Mouse (Mus musculus) c-Kit-positive CD71-negative TER-119-negative erythroid progenitor cells, embryonic 14.5 days (primary cell): ENCODE results near the gene Gm12117.

Experiments used
- DNase-seq: peaks from one replicate; pipeline ENCODE4 v3.0.0-alpha.2; 2013; ENCODE audit warnings: low read depth

The Gm12117 gene

GRCm38 (mm10) chr11:33276637-33277036 lies at the start of gene Gm12117:
Gm12117 (minus strand) TSS chr11:33276737.
- DNase-seq: no peak

- DNase-seq: no peak
These were observed 42.6 kb upstream of the Gm12117 start for GRCm38 (mm10) chr11:33319006-33319611.

GRCm38 (mm10) chr11:33309566-33309965 lies 33.0 kb upstream of the Gm12117 start:
- DNase-seq: no peak

DNA sequence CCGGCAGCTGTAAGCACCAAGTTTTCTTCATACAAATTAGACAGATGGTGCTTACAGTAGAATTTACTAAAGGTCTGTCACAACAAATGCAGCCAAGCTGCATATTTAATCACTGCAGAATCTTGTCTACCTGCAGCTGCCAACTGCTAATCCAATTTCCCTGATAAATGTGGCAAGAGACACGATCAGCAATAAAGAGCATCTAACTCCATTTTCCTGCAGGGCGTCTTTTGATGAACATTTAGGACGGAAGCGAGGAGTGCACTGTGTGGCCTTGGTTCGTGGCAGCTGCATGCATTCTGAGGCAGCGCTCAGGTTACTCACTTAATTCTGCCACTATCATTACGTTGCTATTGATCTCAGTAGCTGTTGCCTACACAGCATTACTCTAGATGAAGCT lies 24.3 kb upstream of the Gm12117 start:
- DNase-seq: no peak

DNA sequence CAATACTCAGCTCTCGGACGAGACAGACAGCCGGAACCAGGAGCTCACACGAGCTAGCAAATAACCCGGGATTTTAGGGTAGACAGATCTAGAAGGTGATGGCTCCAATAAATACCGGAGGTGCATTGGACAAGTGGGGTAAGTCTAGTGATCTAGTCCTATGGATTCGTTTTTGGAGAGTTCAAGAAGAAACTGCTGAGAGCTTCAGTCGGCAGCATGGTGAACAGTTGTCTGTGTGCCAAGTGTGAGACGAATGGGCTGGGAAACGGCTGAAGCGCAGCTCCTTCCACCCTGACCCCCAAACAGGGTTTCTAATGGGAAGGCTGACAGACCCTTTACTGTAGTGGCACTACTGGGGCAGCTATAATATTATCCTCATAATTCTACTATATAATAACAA lies 22.8 kb upstream of the Gm12117 start:
- no peak for DNase-seq

DNA sequence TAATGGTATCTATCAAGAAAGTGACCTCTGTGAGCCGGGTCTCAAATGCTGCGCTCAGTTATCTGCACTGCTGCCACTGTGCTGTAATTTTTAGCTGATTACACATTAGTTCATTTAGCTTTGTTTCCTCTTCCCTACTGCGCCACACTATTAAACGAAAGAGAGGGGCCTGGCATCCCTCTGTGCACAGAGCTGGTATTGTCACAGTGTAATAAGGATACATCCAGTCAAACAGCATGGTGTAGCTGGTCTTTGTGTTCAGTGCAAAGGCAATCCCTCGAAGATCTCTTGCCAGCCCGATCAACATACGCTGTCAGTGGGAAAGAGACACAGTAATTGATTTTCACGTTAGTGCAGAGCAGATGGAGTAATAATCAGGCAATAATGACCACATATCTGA lies 20.6 kb upstream of the Gm12117 start:
- DNase-seq: no peak

DNA sequence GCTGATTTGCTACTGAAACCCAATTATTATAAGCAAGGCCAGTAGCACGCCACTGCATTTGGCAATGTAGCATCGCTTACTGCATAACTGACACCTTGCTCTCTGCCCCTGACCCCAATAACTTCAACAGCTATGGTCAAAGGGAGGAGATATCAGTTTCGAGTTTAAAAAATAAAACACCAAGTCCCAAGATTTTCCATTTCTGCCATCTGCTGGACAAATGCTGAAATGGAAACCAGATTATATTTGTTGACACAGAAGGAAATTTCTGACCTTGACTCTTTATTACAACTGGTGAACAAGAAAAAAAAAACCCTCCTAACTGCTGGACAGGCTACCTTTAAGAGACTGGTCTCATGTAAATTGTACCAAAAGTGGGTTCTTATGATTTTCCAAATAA lies 18.9 kb upstream of the Gm12117 start:
- peak; percentile 20 for DNase-seq

DNA sequence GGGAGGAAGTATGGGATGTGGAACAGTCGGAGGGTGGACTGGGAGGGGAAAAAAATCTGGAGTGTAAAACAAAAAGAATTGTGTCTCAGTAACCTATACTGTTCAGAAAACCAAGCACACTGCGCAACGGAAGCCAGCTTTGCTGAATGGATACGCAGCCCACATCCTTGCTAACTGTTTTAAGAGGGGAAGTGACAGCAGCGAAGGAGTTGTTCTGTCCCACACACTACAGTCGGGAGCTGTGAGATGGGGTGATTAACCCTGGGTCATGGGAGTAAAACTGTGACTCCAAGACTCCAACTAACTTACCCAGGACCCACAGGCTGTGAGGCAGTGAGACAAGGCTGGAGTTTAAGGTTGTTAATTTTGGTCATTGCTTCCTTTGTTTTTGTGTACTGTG lies 17.5 kb upstream of the Gm12117 start:
- no peak for DNase-seq

GRCm38 (mm10) chr11:33278571-33278970 lies 2.0 kb upstream of the Gm12117 start:
- no peak for DNase-seq

DNA sequence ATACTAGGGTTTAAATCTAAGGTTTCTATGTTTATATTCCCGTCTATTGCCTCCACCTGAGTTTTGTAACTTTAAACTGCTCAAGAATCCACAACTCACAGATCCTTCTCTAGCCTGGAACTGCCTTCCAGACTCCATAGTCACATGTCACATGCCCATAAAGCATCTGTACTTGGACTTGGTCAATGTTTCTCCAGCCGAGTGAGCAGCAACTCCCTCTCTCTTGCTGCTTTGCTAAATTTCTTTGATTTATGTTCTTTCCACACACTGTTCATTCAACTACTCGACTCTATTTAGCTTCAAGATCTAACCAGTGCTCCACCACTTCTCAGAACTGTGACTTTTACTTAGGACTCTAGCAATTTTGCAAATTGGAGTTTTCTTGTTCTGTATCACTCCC lies 1.7 kb downstream of the Gm12117 start:
- DNase-seq: no peak

DNA sequence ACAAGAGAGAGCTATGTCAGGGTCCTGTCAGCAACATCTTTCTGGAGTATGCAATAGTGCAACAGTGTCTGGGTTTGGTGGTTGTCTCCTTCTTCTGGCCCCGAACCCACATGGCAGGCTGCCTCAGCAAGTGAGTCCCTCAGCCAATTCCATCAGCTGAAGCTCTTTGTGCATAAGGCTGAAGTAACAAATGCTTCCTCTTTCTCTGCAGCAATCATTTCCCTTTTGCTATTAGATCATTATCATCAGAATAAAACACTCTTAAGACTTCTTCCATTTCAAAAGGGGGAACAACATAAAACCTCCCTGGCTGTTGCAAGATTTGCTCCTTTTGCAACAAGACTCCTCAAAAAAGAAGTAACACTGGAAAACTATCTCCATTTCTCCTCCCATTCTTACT lies 2.2 kb downstream of the Gm12117 start:
- no peak for DNase-seq

GRCm38 (mm10) chr11:33240295-33240694 lies 36.2 kb downstream of the Gm12117 start:
- DNase-seq: no peak

GRCm38 (mm10) chr11:33234134-33234533 lies 42.4 kb downstream of the Gm12117 start:
- no peak for DNase-seq

DNA sequence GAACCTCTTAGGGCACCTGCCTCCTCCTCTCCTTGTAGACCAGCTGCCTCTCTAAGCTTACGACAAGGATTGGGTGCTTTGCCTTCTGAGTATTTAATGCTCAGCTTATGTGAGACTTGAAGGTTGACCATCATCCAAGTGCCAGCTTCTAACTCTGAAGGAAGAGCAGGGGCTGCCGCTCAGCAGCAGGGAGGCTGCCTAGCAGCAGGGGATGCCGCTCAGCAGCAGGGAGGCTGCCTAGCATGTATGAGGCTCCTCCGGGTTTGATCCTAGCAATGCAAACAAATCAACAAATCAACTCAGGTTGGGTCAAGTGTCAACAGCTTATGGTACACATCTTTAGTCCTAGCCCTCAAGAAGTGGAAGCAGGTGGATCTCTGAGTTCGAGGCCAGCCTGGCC lies 44.5 kb downstream of the Gm12117 start:
- no peak for DNase-seq

DNA sequence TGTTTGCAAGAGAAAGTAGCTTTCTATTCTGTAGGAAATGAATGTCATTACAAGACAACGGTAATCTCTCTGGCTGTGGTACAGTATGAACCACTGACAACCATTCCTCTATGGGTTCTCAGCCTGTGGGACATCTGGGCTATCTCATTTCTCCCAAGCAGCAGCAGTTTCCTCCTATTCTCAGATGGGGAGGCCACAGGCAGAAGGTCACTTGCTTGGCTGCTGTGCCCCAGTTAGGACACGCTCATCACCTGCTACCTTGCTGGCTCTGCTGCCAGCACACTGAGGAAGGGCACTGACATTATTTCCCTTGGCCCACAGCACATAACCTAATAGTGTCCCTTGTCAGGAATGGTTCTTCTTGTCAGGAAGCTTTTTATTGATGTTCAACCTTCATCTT lies 48.4 kb downstream of the Gm12117 start:
- no peak for DNase-seq

DNA sequence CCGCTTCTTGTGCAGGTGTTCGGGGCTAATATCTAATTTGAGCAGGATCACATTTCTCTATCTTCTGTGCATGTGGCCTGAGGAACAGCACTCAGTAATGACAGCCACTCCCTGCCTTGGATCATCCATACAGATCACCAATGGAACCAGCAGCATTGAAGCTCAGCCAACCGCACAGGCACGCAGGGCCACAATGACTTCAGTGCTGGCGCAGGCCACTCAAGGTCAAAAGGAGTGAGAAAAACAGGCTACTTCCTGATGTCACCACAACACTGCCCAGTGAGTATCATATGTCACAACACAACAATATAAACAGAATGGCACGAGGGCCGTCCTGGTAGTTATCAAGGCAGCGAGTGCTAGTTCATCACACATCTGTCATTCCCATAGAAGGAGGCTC lies 50.0 kb downstream of the Gm12117 start:
- DNase-seq: no peak
